Mouse (Mus musculus) kidney, embryonic 15.5 days (tissue): ENCODE measurements at regions not wholly inside any gene's neighbourhood (a gene's known extent, or its start where the extent isn't known, plus 50 kb on each side); places are given as distances from the start of the nearest gene placed in this dataset.
A peak's percentile ranks its signal among the peaks of the same experiment; 100 is the strongest.

ENCODE experiments used
- ATAC-seq: fragments of 200-750 bp; cut with Nextera tagmentation; replicated peaks from 2 replicates; pipeline ENCODE4 v1.8.0; 2017; ENCODE audit warnings: moderate TSS enrichment; ENCODE audit not compliant: low FRiP score
- H3K27ac ChIP-seq: fragments of 300-500 bp; sonication (generic); 2 replicates; pipeline ENCODE4 v1.5.1; 2015; ENCODE audit warnings: mild to moderate bottlenecking, inconsistent platforms
- H3K27me3 ChIP-seq: fragments of 300-500 bp; sonication (generic); 2 replicates; pipeline ENCODE4 v1.6.1; 2015; ENCODE audit warnings: inconsistent platforms
- H3K36me3 ChIP-seq: fragments of 300-500 bp; sonication (generic); 2 replicates; pipeline ENCODE4 v1.6.1; 2015; ENCODE audit warnings: inconsistent platforms
- H3K4me1 ChIP-seq: fragments of 300-500 bp; sonication (generic); 2 replicates; pipeline ENCODE4 v1.6.1; 2015; ENCODE audit warnings: inconsistent platforms
- H3K4me2 ChIP-seq: fragments of 300-500 bp; sonication (generic); 2 replicates; pipeline ENCODE4 v1.6.1; 2015; ENCODE audit warnings: moderate library complexity, mild to moderate bottlenecking, inconsistent platforms
- H3K4me3 ChIP-seq: fragments of 300-500 bp; sonication (generic); replicated peaks from 2 replicates; pipeline ENCODE4 v1.5.1; 2015; ENCODE audit warnings: mild to moderate bottlenecking, inconsistent platforms
- H3K9ac ChIP-seq: fragments of 300-500 bp; sonication (generic); 2 replicates; pipeline ENCODE4 v1.6.1; 2015; ENCODE audit warnings: mild to moderate bottlenecking, inconsistent platforms
- H3K9me3 ChIP-seq: fragments of 300-500 bp; sonication (generic); replicated peaks from 2 replicates; pipeline ENCODE4 v1.6.1; 2016; ENCODE audit warnings: inconsistent platforms
- WGBS: fragments of 180-500 bp; shearing (Covaris S2); methylation state at CpG from one replicate; pipeline ENCODE4 v1.1.7; 2015; ENCODE audit warnings: mixed read lengths; 5-methylcytosine and 5-hydroxymethylcytosine counted together

DNA sequence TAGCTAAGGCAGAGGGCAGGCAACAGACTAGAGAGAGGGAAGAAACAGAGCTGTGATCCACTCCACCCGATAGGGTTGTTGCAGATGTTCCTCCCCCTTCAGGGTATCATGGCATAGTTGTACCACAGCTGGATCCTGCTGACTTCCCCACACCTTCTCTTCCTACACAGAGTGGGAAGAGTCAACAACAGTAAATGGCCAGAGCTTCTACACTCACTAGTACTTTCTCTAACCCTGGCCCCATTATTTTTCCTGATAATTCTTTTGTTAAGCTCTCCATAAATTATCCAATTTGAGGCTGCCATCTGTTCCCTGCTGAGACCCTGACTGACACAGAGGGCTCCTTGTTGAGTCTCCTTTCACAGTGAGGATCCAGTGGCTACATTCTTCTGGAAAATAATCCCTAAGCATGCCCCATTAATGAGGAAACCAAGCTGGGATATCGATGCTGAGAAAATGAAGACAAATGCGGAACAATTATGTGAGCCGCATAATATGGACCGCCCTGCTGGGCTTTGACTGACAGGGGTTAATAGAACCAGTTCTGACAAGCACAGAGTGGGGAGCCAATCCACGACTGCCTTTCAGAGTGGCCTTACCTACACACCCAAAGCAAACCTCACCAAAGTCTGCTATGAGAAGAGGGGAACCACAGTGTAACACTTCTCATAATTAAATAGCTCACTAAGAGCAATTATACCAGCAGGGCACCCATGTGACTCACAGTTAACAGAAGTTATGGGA is 537.7 kb upstream of the Jmjd1c start:
- Histone ChIP-seq H3K4me3 (no peak overlapping the region), H3K36me3 (no peaks in the 10 kb centered on the region), H3K27me3 (no peaks in the 10 kb centered on the region), H3K9me3 (no peaks in the 10 kb centered on the region), H3K4me1 (no peaks in the 10 kb centered on the region), H3K4me2 (no peak overlapping the region), H3K27ac (no peak overlapping the region), H3K9ac (no peak overlapping the region)
- no peak for ATAC-seq
- WGBS: 70% methylated on average over 6 of the region's 6 CpGs

- H3K9ac ChIP-seq: no peak overlapping the region
- no peaks in the 10 kb centered on the region for H3K4me1 ChIP-seq
- H3K9me3 ChIP-seq: no peaks in the 10 kb centered on the region
- no peak for ATAC-seq
- H3K27me3 ChIP-seq: no peaks in the 10 kb centered on the region
- H3K4me2 ChIP-seq: no peak overlapping the region
- no peak overlapping the region for H3K4me3 ChIP-seq
- H3K27ac ChIP-seq: no peak overlapping the region
- no peaks in the 10 kb centered on the region for H3K36me3 ChIP-seq
- WGBS: 92% methylated on average over 6 of the region's 6 CpGs
Observed at GRCm38 (mm10) chr10:66565374-66565773, 530.6 kb upstream of the Jmjd1c start.

- H3K4me1 ChIP-seq: no peaks in the 10 kb centered on the region
- 48% methylated on average over 10 of the region's 10 CpGs for WGBS
Observed at GRCm38 (mm10) chr10:66574846-66575535, 520.9 kb upstream of the Jmjd1c start.

DNA sequence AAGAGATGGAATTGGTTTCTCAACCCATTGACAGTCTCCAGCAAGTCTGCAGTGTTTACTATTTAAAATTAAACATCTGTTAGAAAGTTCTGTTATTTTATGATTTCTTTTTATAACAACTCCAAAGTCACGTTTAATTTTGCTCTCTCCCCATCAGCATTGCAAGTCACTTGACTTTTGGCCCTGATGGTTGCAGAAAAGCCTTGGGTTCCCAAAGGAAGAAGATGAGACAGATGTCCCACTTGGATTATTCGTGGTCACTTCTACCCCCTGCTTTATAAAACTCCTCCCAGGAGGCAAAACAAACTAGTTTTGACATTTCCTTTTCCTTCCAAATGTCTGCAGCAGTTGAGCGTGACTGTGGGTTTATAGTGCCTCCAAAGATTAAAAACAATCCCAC is 502.9 kb upstream of the Jmjd1c start:
- 44% methylated on average over 3 of the region's 3 CpGs for WGBS
- no peak overlapping the region for H3K9ac ChIP-seq
- no peaks in the 10 kb centered on the region for H3K36me3 ChIP-seq
- ATAC-seq: no peak
- no peaks in the 10 kb centered on the region for H3K4me1 ChIP-seq
- H3K9me3 ChIP-seq: no peaks in the 10 kb centered on the region
- no peak overlapping the region for H3K4me3 ChIP-seq
- H3K4me2 ChIP-seq: no peak overlapping the region
- H3K27me3 ChIP-seq: no peaks in the 10 kb centered on the region
- H3K27ac ChIP-seq: no peak overlapping the region

More at GRCm38 (mm10) chr10:66574846-66575535, 520.9 kb upstream of the Jmjd1c start:
- 0 out of 2 replicates have a peak, but pooled peaks have one; percentile 22 for ATAC-seq
- Histone ChIP-seq H3K27me3 (no peaks in the 10 kb centered on the region), H3K9ac (no peak overlapping the region), H3K4me3 (no peak overlapping the region), H3K4me2 (no peak overlapping the region), H3K36me3 (no peaks in the 10 kb centered on the region), H3K9me3 (no peaks in the 10 kb centered on the region), H3K27ac (no peak overlapping the region)

DNA sequence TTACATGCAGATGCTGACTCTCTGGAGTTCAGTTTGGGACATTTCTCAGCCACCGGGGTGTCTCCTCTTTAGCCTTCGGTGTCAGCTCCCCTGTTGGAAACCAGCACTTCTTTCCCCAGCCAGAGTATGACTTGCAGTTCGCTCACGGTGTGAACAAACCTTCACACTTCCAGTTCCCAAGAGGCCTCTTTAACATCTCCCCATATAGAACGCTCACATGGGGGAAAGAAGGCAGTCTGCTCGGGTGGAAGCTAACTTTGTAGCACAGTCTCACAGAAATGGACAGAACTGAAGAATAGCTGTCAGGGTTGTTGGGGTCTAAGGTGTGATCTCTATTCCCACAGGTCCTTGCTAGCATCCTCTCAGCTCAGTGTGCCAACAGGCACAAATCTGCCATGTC is 502.4 kb upstream of the Jmjd1c start:
- H3K9me3 ChIP-seq: no peaks in the 10 kb centered on the region
- no peaks in the 10 kb centered on the region for H3K4me1 ChIP-seq
- no peak overlapping the region for H3K4me2 ChIP-seq
- no peak overlapping the region for H3K9ac ChIP-seq
- H3K4me3 ChIP-seq: no peak overlapping the region
- H3K27me3 ChIP-seq: no peaks in the 10 kb centered on the region
- H3K36me3 ChIP-seq: no peaks in the 10 kb centered on the region
- no peak for ATAC-seq
- no peak overlapping the region for H3K27ac ChIP-seq
- 20% methylated on average over 6 of the region's 6 CpGs for WGBS

- Histone ChIP-seq H3K36me3 (no peaks in the 10 kb centered on the region), H3K4me1 (no peaks in the 10 kb centered on the region), H3K4me2 (no peak overlapping the region), H3K27me3 (no peaks in the 10 kb centered on the region), H3K27ac (no peak overlapping the region), H3K4me3 (no peak overlapping the region), H3K9ac (no peak overlapping the region), H3K9me3 (no peaks in the 10 kb centered on the region)
- no peak for ATAC-seq
- 77% methylated on average over 4 of the region's 4 CpGs for WGBS
Observed at GRCm38 (mm10) chr10:66597952-66598351, 498.0 kb upstream of the Jmjd1c start.

DNA sequence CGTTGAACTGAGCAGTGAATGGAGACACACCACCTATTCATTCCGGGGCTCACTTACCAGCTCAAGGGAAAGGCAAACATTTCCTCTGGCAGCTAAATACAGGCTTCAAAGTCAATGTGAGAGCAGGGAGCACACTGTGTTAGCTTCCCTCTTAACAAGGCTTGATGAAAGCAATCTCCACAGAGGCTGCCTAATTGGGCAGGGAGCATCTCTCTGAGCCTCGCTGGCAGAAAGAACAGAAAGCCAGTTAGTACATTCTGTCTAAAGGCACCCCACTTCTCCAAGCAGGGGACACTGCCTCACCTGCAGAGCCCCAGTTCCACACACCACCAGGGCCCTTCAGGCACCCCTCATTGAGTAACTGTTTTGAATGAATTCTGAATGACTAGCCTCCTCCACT is 488.8 kb upstream of the Jmjd1c start:
- 64% methylated on average over 3 of the region's 3 CpGs for WGBS
- H3K27ac ChIP-seq: no peak overlapping the region
- no peak for ATAC-seq
- no peaks in the 10 kb centered on the region for H3K9me3 ChIP-seq
- no peak overlapping the region for H3K4me3 ChIP-seq
- no peaks in the 10 kb centered on the region for H3K36me3 ChIP-seq
- no peak overlapping the region for H3K9ac ChIP-seq
- H3K4me2 ChIP-seq: no peak overlapping the region
- no peaks in the 10 kb centered on the region for H3K27me3 ChIP-seq
- no peaks in the 10 kb centered on the region for H3K4me1 ChIP-seq

- Histone ChIP-seq H3K4me2 (no peak overlapping the region), H3K4me1 (no peaks in the 10 kb centered on the region), H3K27ac (no peak overlapping the region), H3K9ac (no peak overlapping the region), H3K36me3 (no peaks in the 10 kb centered on the region), H3K9me3 (no peaks in the 10 kb centered on the region), H3K27me3 (no peaks in the 10 kb centered on the region), H3K4me3 (no peak overlapping the region)
- no peak for ATAC-seq
- 69% methylated on average over 3 of the region's 3 CpGs for WGBS
Observed at GRCm38 (mm10) chr10:66616280-66616679, 479.6 kb upstream of the Jmjd1c start.

GRCm38 (mm10) chr10:66630996-66631395 is 464.9 kb upstream of the Jmjd1c start:
- WGBS: 53% methylated on average over 3 of the region's 3 CpGs
- Histone ChIP-seq H3K9ac (no peak overlapping the region), H3K9me3 (no peaks in the 10 kb centered on the region), H3K4me1 (no peaks in the 10 kb centered on the region), H3K36me3 (no peaks in the 10 kb centered on the region), H3K4me2 (no peak overlapping the region), H3K27me3 (no peaks in the 10 kb centered on the region), H3K27ac (no peak overlapping the region), H3K4me3 (no peak overlapping the region)
- ATAC-seq: no peak

DNA sequence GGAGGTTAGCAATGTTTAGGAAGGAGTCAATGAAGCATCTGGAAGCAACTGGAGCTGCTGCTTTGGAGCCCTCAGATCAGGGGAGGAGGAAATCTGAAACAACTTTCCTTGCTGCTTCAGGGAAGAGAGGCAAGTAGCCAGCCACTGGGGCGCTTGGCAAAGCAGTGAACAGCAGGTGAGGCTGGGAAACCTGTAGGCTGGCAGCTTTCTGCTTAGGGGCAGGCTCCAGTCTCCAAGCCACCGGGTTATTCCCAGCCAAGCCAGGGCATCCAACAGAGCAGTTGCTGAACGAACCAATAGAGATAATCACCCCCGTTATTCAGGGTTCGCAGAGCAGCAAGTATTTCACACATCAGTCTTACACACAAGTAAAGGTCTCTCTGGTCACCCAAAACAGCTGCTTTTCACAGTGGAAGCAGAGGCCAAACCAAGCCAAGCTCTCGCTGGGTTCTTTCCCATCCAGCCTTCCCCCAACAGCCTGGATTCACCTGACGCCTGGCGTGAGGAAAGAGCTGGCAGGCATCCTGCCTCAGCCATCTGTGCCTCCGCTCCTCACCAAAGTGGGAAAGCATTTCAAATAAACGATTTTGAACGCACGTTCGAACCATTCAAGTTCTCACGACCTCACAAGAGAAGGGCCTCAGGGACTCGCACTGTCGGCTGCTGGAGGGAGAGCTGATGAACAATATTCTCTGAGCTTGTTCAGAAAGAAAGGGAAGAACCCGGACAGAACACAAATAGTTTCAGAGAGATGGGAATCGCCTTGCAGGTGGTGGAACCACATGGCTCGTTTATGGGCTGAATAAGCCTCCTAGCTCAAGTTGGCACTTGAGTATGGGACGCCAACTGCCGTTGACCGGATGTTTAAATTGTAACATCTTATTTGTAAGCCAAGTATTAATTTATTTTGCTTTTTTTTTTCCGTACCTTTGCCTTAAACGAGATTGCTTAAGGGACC is 454.8 kb upstream of the Jmjd1c start:
- no peak overlapping the region for H3K9ac ChIP-seq
- peaks cover 3% of the 10 kb centered on the region; the same call in 1 of the 2 replicates for H3K4me1 ChIP-seq
- H3K27me3 ChIP-seq: no peaks in the 10 kb centered on the region
- H3K4me3 ChIP-seq: no peak overlapping the region
- ATAC-seq: no peak
- H3K9me3 ChIP-seq: no peaks in the 10 kb centered on the region
- 73% methylated on average over 24 of the region's 24 CpGs for WGBS
- no peak overlapping the region for H3K27ac ChIP-seq
- H3K36me3 ChIP-seq: no peaks in the 10 kb centered on the region
- no peak overlapping the region for H3K4me2 ChIP-seq

- no peak overlapping the region for H3K9ac ChIP-seq
- H3K9me3 ChIP-seq: no peaks in the 10 kb centered on the region
- H3K4me1 ChIP-seq: peaks cover 3% of the 10 kb centered on the region; the same call in 1 of the 2 replicates
- H3K27me3 ChIP-seq: no peaks in the 10 kb centered on the region
- 86% methylated on average over 6 of the region's 6 CpGs for WGBS
- ATAC-seq: no peak
- H3K4me3 ChIP-seq: no peak overlapping the region
- H3K4me2 ChIP-seq: no peak overlapping the region
- no peak overlapping the region for H3K27ac ChIP-seq
- no peaks in the 10 kb centered on the region for H3K36me3 ChIP-seq
Observed at GRCm38 (mm10) chr10:66641966-66642365, 454.0 kb upstream of the Jmjd1c start.

GRCm38 (mm10) chr10:66643160-66643559 is 452.8 kb upstream of the Jmjd1c start:
- H3K36me3 ChIP-seq: no peaks in the 10 kb centered on the region
- no peak overlapping the region for H3K4me2 ChIP-seq
- no peak overlapping the region for H3K9ac ChIP-seq
- peaks cover 3% of the 10 kb centered on the region; the same call in 1 of the 2 replicates for H3K4me1 ChIP-seq
- no peak for ATAC-seq
- no peaks in the 10 kb centered on the region for H3K27me3 ChIP-seq
- WGBS: 73% methylated on average over 5 of the region's 5 CpGs
- no peak overlapping the region for H3K4me3 ChIP-seq
- no peak overlapping the region for H3K27ac ChIP-seq
- no peaks in the 10 kb centered on the region for H3K9me3 ChIP-seq
